13 mouse cellular contexts compared by ENCODE assay signal in genomic region chr12:4546491-4546890, GRCm38 (mm10). TPM values are rescaled to one million over a fixed set of nuclear protein-coding genes. Genes with fewer than 3 reads are reported as not detected.
DNase-seq lines count a peak whose midpoint lies in the region; ATAC-seq and TF ChIP-seq lines count a peak whose summit lies in the region.
"Had no signal": no experiment of that assay in that cellular context is flagged by ENCODE, and none has a peak within 500 bp of the region (broad histone marks: within the 10 kb centered on the region; RNA-seq: fewer than 3 reads in every experiment).

No protein-coding gene starts in this region.

- H3K4me2 ChIP-seq in kidney, postnatal 0 days (ENCODE audit: low read length) = no peak overlapping the region
- no peak overlapping the region for H3K4me2 ChIP-seq in limb, embryonic 15.5 days
- H3K4me2 ChIP-seq in forebrain, embryonic 11.5 days (ENCODE audit: low read depth, low read length, severe bottlenecking) = no peak overlapping the region

- peak; percentile 55 for DNase-seq in kidney, postnatal 0 days (ENCODE audit: low spot score)
- no peak for DNase-seq in kidney, adult 2 months
- DNase-seq in NIH3T3 (ENCODE audit: low read depth) = peak; percentile 68
- DNase-seq in gastrocnemius, postnatal 36 days = peak; percentile 31 to 62
- no peak for DNase-seq in Muller cell, postnatal 12 days (ENCODE audit: inconsistent ontology term)
- no peak for DNase-seq in forebrain, embryonic 11.5 days (ENCODE audit: low spot score)
- DNase-seq in cerebellum, adult 18-20 months = no peak
- DNase-seq: embryo, embryonic 11 days; right cerebral cortex, adult 18-20 months had no signal

- 31% methylated on average over 5 of the region's 5 CpGs for WGBS in kidney, postnatal 0 days
- WGBS in kidney, adult 2 months = 56% methylated on average over 5 of the region's 5 CpGs
- 27% methylated on average over 5 of the region's 5 CpGs for WGBS in limb, embryonic 15.5 days
- 82% methylated on average over 5 of the region's 5 CpGs for WGBS in forebrain, embryonic 11.5 days

- H3K9me3 ChIP-seq in kidney, postnatal 0 days (replicated peaks; ENCODE audit: low read length) = no peaks in the 10 kb centered on the region
- no peaks in the 10 kb centered on the region for H3K9me3 ChIP-seq in limb, embryonic 15.5 days
- no peaks in the 10 kb centered on the region for H3K9me3 ChIP-seq in forebrain, embryonic 11.5 days (ENCODE audit: control insufficient read depth, low read length)

- TF ChIP-seq POLR2A in kidney, adult 2 months (IDR thresholded peaks at IDR 0.05; ENCODE audit: low read depth, low read length) = no peak

- TF ChIP-seq CTCF in kidney, postnatal 0 days (IDR thresholded peaks at IDR 0.05; ENCODE audit: low read depth) = no peak
- no peak for TF ChIP-seq CTCF in kidney, adult 2 months (conservative IDR thresholded peaks at IDR 0.05; ENCODE audit: insufficient read depth, insufficient read length, low read depth, low read length)

- H3K9ac ChIP-seq in kidney, postnatal 0 days (ENCODE audit: low read depth, low read length) = no peak overlapping the region
- H3K9ac ChIP-seq in limb, embryonic 15.5 days = no peak overlapping the region
- no peak overlapping the region for H3K9ac ChIP-seq in forebrain, embryonic 11.5 days (ENCODE audit: low read length)

- no peak for ATAC-seq in kidney, postnatal 0 days (replicated peaks; ENCODE audit: low FRiP score, low read depth)
- peak; percentile 44; the same call in 1 of the 2 replicates for ATAC-seq in limb, embryonic 15.5 days (ENCODE audit: insufficient number of reproducible peaks, low FRiP score, low TSS enrichment, low read depth)
- no peak for ATAC-seq in forebrain, embryonic 11.5 days (replicated peaks; ENCODE audit: low FRiP score)

- H3K4me1 ChIP-seq in kidney, postnatal 0 days (replicated peaks; ENCODE audit: insufficient read depth, low read length) = no peaks in the 10 kb centered on the region
- H3K4me1 ChIP-seq in kidney, adult 2 months (ENCODE audit: control insufficient read depth, insufficient read depth, low read length) = no peaks in the 10 kb centered on the region
- peaks cover 14% of the 10 kb centered on the region for H3K4me1 ChIP-seq in limb, embryonic 15.5 days
- no peaks in the 10 kb centered on the region for H3K4me1 ChIP-seq in forebrain, embryonic 11.5 days (replicated peaks; ENCODE audit: control insufficient read depth, insufficient read depth, low read length)

- H3K36me3 ChIP-seq in kidney, postnatal 0 days (ENCODE audit: insufficient read depth, low read length) = no peaks in the 10 kb centered on the region
- no peaks in the 10 kb centered on the region for H3K36me3 ChIP-seq in kidney, adult 2 months (ENCODE audit: control insufficient read depth, insufficient read depth, low read length)
- H3K36me3 ChIP-seq in limb, embryonic 15.5 days = no peaks in the 10 kb centered on the region
- H3K36me3 ChIP-seq in forebrain, embryonic 11.5 days (ENCODE audit: control insufficient read depth, insufficient read depth, low read length) = no peaks in the 10 kb centered on the region

- no peak overlapping the region for H3K4me3 ChIP-seq in kidney, postnatal 0 days (replicated peaks; ENCODE audit: low read depth, low read length)
- no peak overlapping the region for H3K4me3 ChIP-seq in kidney, adult 2 months (ENCODE audit: insufficient read depth, low read depth, low read length)
- no peak overlapping the region for H3K4me3 ChIP-seq in limb, embryonic 15.5 days
- H3K4me3 ChIP-seq in forebrain, embryonic 11.5 days (ENCODE audit: low read depth, low read length) = no peak overlapping the region

- H3K27me3 ChIP-seq in kidney, postnatal 0 days (ENCODE audit: insufficient read depth, low read length) = no peaks in the 10 kb centered on the region
- H3K27me3 ChIP-seq in kidney, adult 2 months (replicated peaks; ENCODE audit: control insufficient read depth, insufficient read depth, low read length) = no peaks in the 10 kb centered on the region
- H3K27me3 ChIP-seq in limb, embryonic 15.5 days = no peaks in the 10 kb centered on the region
- no peaks in the 10 kb centered on the region for H3K27me3 ChIP-seq in forebrain, embryonic 11.5 days (ENCODE audit: control insufficient read depth, insufficient read depth, low read length)

- intact Hi-C loops in gastrocnemius, postnatal 36 days (cut with DNase I) = loop anchor here (5.0 to 10.0 kb wide), 3 partner anchors 69 to 442 kb away; partner anchors contain the start of gene Ncoa1

- H3K27ac ChIP-seq in kidney, postnatal 0 days = no peak overlapping the region
- no peak overlapping the region for H3K27ac ChIP-seq in kidney, adult 2 months (ENCODE audit: insufficient read depth, low read depth, low read length)
- no peak overlapping the region for H3K27ac ChIP-seq in limb, embryonic 15.5 days
- no peak overlapping the region for H3K27ac ChIP-seq in forebrain, embryonic 11.5 days (ENCODE audit: low read depth, low read length)

RNA-seq across cellular contexts. Expression of gene Itsn2, which starts 45.9 kb away (rescaled TPM):
- 33.2 and 35.7 TPM in 2 replicates for polyA plus RNA-seq in kidney, postnatal 0 days (2015; fragmentation: Nextera tagmentation; extraction: Ambion mirVana)
- 29.5 and 35.4 TPM in 2 replicates for polyA plus RNA-seq in kidney, adult 2 months (2012; rRNA removed)
- total RNA-seq in gastrocnemius, postnatal 36 days (2021) = 10 to 100 TPM; 17.4 to 21.0 TPM
- 33.8 and 39.3 TPM in 2 replicates for polyA plus RNA-seq in limb, embryonic 15.5 days (2015; fragmentation: Nextera tagmentation; extraction: Ambion mirVana)
- 18.5 and 19.3 TPM in 2 replicates for polyA plus RNA-seq in forebrain, embryonic 11.5 days (2014; fragmentation: Nextera tagmentation; extraction: Ambion mirVana)

RNA-seq across cellular contexts. Expression of gene Gm3625, which starts 46.2 kb away (rescaled TPM):
- not detected in 2 replicates for polyA plus RNA-seq in kidney, postnatal 0 days (2015; fragmentation: Nextera tagmentation; extraction: Ambion mirVana)
- not detected in 2 replicates for polyA plus RNA-seq in kidney, adult 2 months (2012; rRNA removed)
- not detected for total RNA-seq in gastrocnemius, postnatal 36 days (2021)
- not detected in 2 replicates for polyA plus RNA-seq in limb, embryonic 15.5 days (2015; fragmentation: Nextera tagmentation; extraction: Ambion mirVana)
- polyA plus RNA-seq in forebrain, embryonic 11.5 days (2014; fragmentation: Nextera tagmentation; extraction: Ambion mirVana) = not detected in 2 replicates
- total RNA-seq: layer of hippocampus, postnatal 25 days had no signal
- polyA plus RNA-seq: liver, embryonic 16.5 days; testis, adult 2 months had no signal

Comparison
In these comparisons a context has a peak if more than half of its experiments do, and no peak if none do; other contexts are left out.
1. DNase-seq: peak in kidney, postnatal 0 days (single experiment), NIH3T3 (single experiment) and gastrocnemius, postnatal 36 days (2 of 2); none in kidney, adult 2 months (single experiment), Muller cell, postnatal 12 days (single experiment), forebrain, embryonic 11.5 days (single experiment) and cerebellum, adult 18-20 months (0 of 2).